Mouse (Mus musculus): ENCODE measurements at regions not wholly inside any gene's neighbourhood (a gene's known extent, or its start where the extent isn't known, plus 50 kb on each side); places are given as distances from the start of the nearest gene placed in this dataset.
A peak's percentile ranks its signal among the peaks of the same experiment; 100 is the strongest.
"Not testable (repeated sequence)": the region's sequence is repeated elsewhere in the genome, so short reads cannot be mapped to it uniquely, and the experiment has no call there.

GRCm38 (mm10) chr5:5844312-5844711 lies 95.2 kb upstream of the Steap1 start:
- H3K36me3 ChIP-seq (ENCODE audit: control insufficient read depth in 1 of 2, insufficient read depth in 2 of 2, low read length in 2 of 2): no peaks in the 10 kb centered on the region
- no peak for DNase-seq (ENCODE audit: low read depth, low spot score)
- no peak overlapping the region for H3K27ac ChIP-seq (ENCODE audit: control insufficient read depth, low read depth, low read length)
- no peaks in the 10 kb centered on the region for H3K9me3 ChIP-seq (replicated peaks; ENCODE audit: insufficient read depth, low read length)
- no peaks in the 10 kb centered on the region for H3K4me1 ChIP-seq (ENCODE audit: control insufficient read depth in 1 of 2, insufficient read depth in 2 of 2, low read length in 2 of 2)
- H3K79me2 ChIP-seq (ENCODE audit: control insufficient read depth, insufficient read depth, low read length, poor library complexity): no peaks in the 10 kb centered on the region
- H3K9ac ChIP-seq (ENCODE audit: control insufficient read depth, low read depth, low read length, poor library complexity, severe bottlenecking): no peak overlapping the region
- no peak overlapping the region for H3K4me3 ChIP-seq (ENCODE audit: control insufficient read depth in 1 of 2, insufficient read depth in 1 of 2, low read depth in 2 of 2, low read length in 2 of 2)
- TF ChIP-seq ZKSCAN1 (IDR thresholded peaks at IDR 0.05; ENCODE audit: low read depth, low read length) (no peak), POLR2AphosphoS2 (IDR thresholded peaks at IDR 0.05; ENCODE audit: low read length) (no peak), ELF1 (IDR thresholded peaks at IDR 0.05; ENCODE audit: low read depth, low read length) (no peak), NRF1 (IDR thresholded peaks at IDR 0.05; ENCODE audit: insufficient read depth, low read depth, low read length, poor library complexity, severe bottlenecking) (no peak), USF1 (IDR thresholded peaks at IDR 0.05; ENCODE audit: low read depth, low read length) (no peak), UBTF (IDR thresholded peaks at IDR 0.05; ENCODE audit: borderline replicate concordance, insufficient read depth, low read depth, low read length) (no peak)
- no peaks in the 10 kb centered on the region for H3K27me3 ChIP-seq (ENCODE audit: control insufficient read depth in 1 of 2, insufficient read depth in 2 of 2, low read length in 2 of 2)

GRCm38 (mm10) chr5:5838767-5839166 lies 89.6 kb upstream of the Steap1 start:
- H3K27ac ChIP-seq (ENCODE audit: control insufficient read depth, low read depth, low read length): no peak overlapping the region
- no peaks in the 10 kb centered on the region for H3K36me3 ChIP-seq (ENCODE audit: control insufficient read depth in 1 of 2, insufficient read depth in 2 of 2, low read length in 2 of 2)

GRCm38 (mm10) chr5:5822666-5823065 lies 73.5 kb upstream of the Steap1 start:
- H3K27ac ChIP-seq (ENCODE audit: control insufficient read depth, low read depth, low read length); H3K9me3 ChIP-seq (replicated peaks; ENCODE audit: insufficient read depth, low read length); H3K4me1 ChIP-seq (ENCODE audit: control insufficient read depth in 1 of 2, insufficient read depth in 2 of 2, low read length in 2 of 2); H3K9ac ChIP-seq (ENCODE audit: control insufficient read depth, low read depth, low read length, poor library complexity, severe bottlenecking); H3K27me3 ChIP-seq (ENCODE audit: control insufficient read depth in 1 of 2, insufficient read depth in 2 of 2, low read length in 2 of 2); DNase-seq (ENCODE audit: low read depth, low spot score); H3K79me2 ChIP-seq (ENCODE audit: control insufficient read depth, insufficient read depth, low read length, poor library complexity); H3K4me3 ChIP-seq (ENCODE audit: control insufficient read depth in 1 of 2, insufficient read depth in 1 of 2, low read depth in 2 of 2, low read length in 2 of 2); H3K36me3 ChIP-seq (ENCODE audit: control insufficient read depth in 1 of 2, insufficient read depth in 2 of 2, low read length in 2 of 2): not testable (repeated sequence)

More at GRCm38 (mm10) chr5:5838767-5839166, 89.6 kb upstream of the Steap1 start:
- Histone ChIP-seq H3K9me3 (replicated peaks; ENCODE audit: insufficient read depth, low read length) (no peaks in the 10 kb centered on the region), H3K4me1 (ENCODE audit: control insufficient read depth in 1 of 2, insufficient read depth in 2 of 2, low read length in 2 of 2) (no peaks in the 10 kb centered on the region), H3K4me3 (ENCODE audit: control insufficient read depth in 1 of 2, insufficient read depth in 1 of 2, low read depth in 2 of 2, low read length in 2 of 2) (no peak overlapping the region), H3K9ac (ENCODE audit: control insufficient read depth, low read depth, low read length, poor library complexity, severe bottlenecking) (no peak overlapping the region), H3K27me3 (ENCODE audit: control insufficient read depth in 1 of 2, insufficient read depth in 2 of 2, low read length in 2 of 2) (no peaks in the 10 kb centered on the region), H3K79me2 (ENCODE audit: control insufficient read depth, insufficient read depth, low read length, poor library complexity) (no peaks in the 10 kb centered on the region)
- TF ChIP-seq CHD1 (IDR thresholded peaks at IDR 0.05; ENCODE audit: low read depth, low read length) (no peak), TBP (IDR thresholded peaks at IDR 0.05; ENCODE audit: low read depth, low read length) (no peak), HCFC1 (IDR thresholded peaks at IDR 0.05; ENCODE audit: low read depth, low read length) (no peak), MAFK (IDR thresholded peaks at IDR 0.05; ENCODE audit: borderline replicate concordance, low read depth, low read length) (no peak), ELF1 (IDR thresholded peaks at IDR 0.05; ENCODE audit: low read depth, low read length) (no peak), RAD21 (IDR thresholded peaks at IDR 0.05; ENCODE audit: low read depth, low read length) (no peak), E2F4 (IDR thresholded peaks at IDR 0.05; ENCODE audit: borderline replicate concordance, low read depth, low read length) (no peak), NELFE (IDR thresholded peaks at IDR 0.05; ENCODE audit: low read depth, low read length) (no peak), POLR2AphosphoS5 (IDR thresholded peaks at IDR 0.05; ENCODE audit: borderline replicate concordance, low read depth, low read length) (no peak), MYC (IDR thresholded peaks at IDR 0.05; ENCODE audit: low read depth, low read length) (no peak), UBTF (IDR thresholded peaks at IDR 0.05; ENCODE audit: borderline replicate concordance, insufficient read depth, low read depth, low read length) (no peak), GATA1 (IDR thresholded peaks at IDR 0.05; ENCODE audit: low read depth, low read length) (0 out of 2 replicates have a peak, but pooled peaks have one; percentile 33), MXI1 (IDR thresholded peaks at IDR 0.05; ENCODE audit: low read depth, low read length) (no peak), MAX (IDR thresholded peaks at IDR 0.05; ENCODE audit: low read length) (no peak), ZNF384 (IDR thresholded peaks at IDR 0.05; ENCODE audit: low read depth, low read length) (peak; percentile 65; the same call in 1 of the 2 replicates)
- peak; percentile 18 for DNase-seq (ENCODE audit: low read depth, low spot score)
